Mouse (Mus musculus) stomach, postnatal 0 days (tissue): ENCODE measurements at regions not wholly inside any gene's neighbourhood (a gene's known extent, or its start where the extent isn't known, plus 50 kb on each side); places are given as distances from the start of the nearest gene placed in this dataset.

ENCODE experiments used
- CTCF ChIP-seq: IDR thresholded peaks from 2 replicates; pipeline ENCODE4 v1.5.1; 2016; ENCODE audit warnings: antibody characterized with exemption, low read depth, mild to moderate bottlenecking, moderate library complexity
- EP300 ChIP-seq: optimal IDR thresholded peaks from 2 replicates; pipeline ENCODE3; 2016; ENCODE audit warnings: antibody characterized with exemption

- TF ChIP-seq EP300 (no peak), CTCF (no peak)
Measured at GRCm38 (mm10) chr12:105900479-105900878, 109.5 kb upstream of the Vrk1 start.
